Comparison of ENCODE assay signal across 22 mouse cellular contexts in genomic region chr16:20530941-20531340, GRCm38 (mm10). TPM values are rescaled to one million over a fixed set of nuclear protein-coding genes. Genes with fewer than 3 reads are reported as not detected.
"Had no signal": no experiment of that assay in that cellular context is flagged by ENCODE, and none has a peak within 500 bp of the region (broad histone marks: within the 10 kb centered on the region; RNA-seq: fewer than 3 reads in every experiment).

No protein-coding gene starts in this region.

- DNase-seq: liver, postnatal 0 days; lung, adult 2 months; lung, postnatal 14 days; lung, postnatal 36 days; right cerebral cortex, postnatal 14 days; right cerebral cortex, postnatal 4 days; spleen, adult 18-20 months; thymus, adult 18-20 months; thymus, postnatal 14 days; thymus, postnatal 36 days had no signal

- H3K4me3 ChIP-seq: lung, embryonic 15.5 days; megakaryocyte, embryonic 14.5 days; midbrain, embryonic 13.5 days; midbrain, embryonic 15.5 days; myocyte; neural tube, embryonic 13.5 days; neural tube, embryonic 15.5 days had no signal

- H3K9me3 ChIP-seq: lung, embryonic 15.5 days; megakaryocyte, embryonic 14.5 days; midbrain, embryonic 13.5 days; midbrain, embryonic 15.5 days; neural tube, embryonic 13.5 days; neural tube, embryonic 15.5 days had no signal

- H3K4me1 ChIP-seq: lung, embryonic 15.5 days; midbrain, embryonic 13.5 days had no signal

- ATAC-seq: liver, postnatal 0 days; lung, postnatal 0 days; midbrain, embryonic 13.5 days; midbrain, embryonic 15.5 days had no signal

- H3K27ac ChIP-seq: lung, embryonic 15.5 days; macrophage; midbrain, embryonic 13.5 days; midbrain, embryonic 15.5 days; neural tube, embryonic 13.5 days; neural tube, embryonic 15.5 days had no signal

- H3K9ac ChIP-seq: liver, postnatal 0 days; lung, embryonic 15.5 days; midbrain, embryonic 13.5 days; midbrain, embryonic 15.5 days; neural tube, embryonic 13.5 days; neural tube, embryonic 15.5 days had no signal

- H3K27me3 ChIP-seq: lung, embryonic 15.5 days; megakaryocyte, embryonic 14.5 days; midbrain, embryonic 13.5 days; midbrain, embryonic 15.5 days; neural tube, embryonic 13.5 days; neural tube, embryonic 15.5 days had no signal

- H3K4me2 ChIP-seq: lung, embryonic 15.5 days; midbrain, embryonic 11.5 days; midbrain, embryonic 13.5 days; midbrain, embryonic 15.5 days; neural tube, embryonic 13.5 days; neural tube, embryonic 15.5 days had no signal

RNA-seq across cellular contexts. Expression of gene Vwa5b2, which starts 58.3 kb away (rescaled TPM):
- total RNA-seq: megakaryocyte progenitor cell, adult 5-6 weeks had no signal
- polyA plus RNA-seq: liver, postnatal 0 days; macrophage; thymus, postnatal 0 days had no signal
